Mouse (Mus musculus): ENCODE results near the gene Syf2.
A peak's percentile ranks its signal among the peaks of the same experiment; 100 is the strongest.

Gene Syf2

GRCm38 (mm10) chr4:134923258-134924018, 7.3 kb upstream of the Syf2 start, which contains the start of gene Rsrp1:
Gene Rsrp1 (plus strand): TSS chr4:134923592.
- peak; percentile 97 for DNase-seq (ENCODE audit: low spot score)

- peak; percentile 71 for DNase-seq (ENCODE audit: low spot score)
Observed at GRCm38 (mm10) chr4:134924019-134924741, 6.5 kb upstream of the Syf2 start.

GRCm38 (mm10) chr4:134925206-134925605, 5.5 kb upstream of the Syf2 start:
- DNase-seq (ENCODE audit: low spot score), result no peak

DNA sequence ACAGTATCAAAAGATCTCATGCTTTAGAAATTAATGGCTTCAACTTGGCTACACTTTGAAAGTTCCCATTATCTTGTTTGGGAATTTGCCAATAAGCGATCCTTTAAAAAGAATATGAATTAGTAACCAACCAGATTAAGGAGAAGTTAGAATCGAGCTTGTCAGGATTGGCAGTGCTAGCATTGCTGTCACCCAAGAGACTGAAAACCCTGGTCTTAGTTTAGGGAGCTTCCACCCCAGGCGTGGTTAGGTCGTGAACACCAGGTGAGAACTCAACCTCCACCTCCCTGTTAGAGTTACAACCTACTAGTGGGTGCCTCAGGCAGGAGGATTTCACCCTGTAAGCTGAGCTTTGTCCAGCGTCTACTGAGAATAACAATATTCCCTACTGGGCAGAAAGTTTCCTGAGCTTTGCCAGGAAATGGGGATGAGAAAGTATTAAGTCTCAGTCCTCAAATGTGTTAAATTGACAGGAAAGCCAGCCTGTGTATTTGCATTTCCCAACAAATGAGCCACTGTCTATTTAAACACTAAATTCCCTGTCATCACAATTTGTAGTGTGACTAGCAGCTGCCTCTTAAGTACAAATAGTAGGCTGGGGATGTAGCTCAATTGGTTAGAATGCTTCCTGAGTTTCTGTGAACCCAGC, 2.8 kb upstream of the Syf2 start:
- DNase-seq (ENCODE audit: low spot score), result peak; percentile 47

DNA sequence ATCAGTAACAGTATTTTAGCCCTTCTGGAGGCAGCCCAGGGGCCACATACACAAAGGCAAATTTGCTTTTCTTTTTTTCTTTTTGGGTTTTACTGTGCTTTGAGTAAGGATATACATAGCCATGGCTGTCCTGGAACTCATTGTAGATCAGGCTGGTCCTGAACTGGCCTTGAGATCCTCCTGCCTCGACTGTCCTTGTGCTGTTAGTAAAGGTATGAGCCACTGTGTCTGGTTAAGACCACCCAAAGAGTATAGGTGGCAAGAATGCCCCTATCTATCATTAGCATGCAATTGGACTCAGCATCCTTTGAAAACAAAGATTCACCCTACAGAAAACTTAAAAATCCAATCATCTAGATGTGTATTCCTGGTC, 2.2 kb upstream of the Syf2 start:
- DNase-seq (ENCODE audit: low spot score), result no peak

DNA sequence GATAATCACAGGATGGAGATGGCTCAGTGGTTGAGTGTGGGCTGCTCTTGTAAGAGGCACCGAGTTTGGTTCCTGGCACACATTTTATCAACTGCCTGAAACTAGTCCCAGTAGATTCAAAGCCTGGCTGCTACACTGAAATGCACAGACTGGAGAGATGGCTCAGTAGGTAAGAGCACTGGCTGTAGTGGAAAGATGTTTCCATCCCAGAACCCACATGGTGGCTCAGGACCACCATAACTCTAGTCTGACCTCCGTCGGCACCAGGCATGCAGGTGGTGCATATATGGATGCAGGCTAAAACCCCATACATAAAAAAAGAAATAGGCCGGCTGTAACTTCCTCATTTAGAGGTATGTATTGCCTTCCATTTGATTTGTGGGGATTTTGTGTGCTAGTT, 1.2 kb upstream of the Syf2 start:
- no peak for DNase-seq (ENCODE audit: low spot score)

- no peak for DNase-seq (ENCODE audit: low spot score)
Observed at GRCm38 (mm10) chr4:134930190-134930589, 508 bp upstream of the Syf2 start.

DNA sequence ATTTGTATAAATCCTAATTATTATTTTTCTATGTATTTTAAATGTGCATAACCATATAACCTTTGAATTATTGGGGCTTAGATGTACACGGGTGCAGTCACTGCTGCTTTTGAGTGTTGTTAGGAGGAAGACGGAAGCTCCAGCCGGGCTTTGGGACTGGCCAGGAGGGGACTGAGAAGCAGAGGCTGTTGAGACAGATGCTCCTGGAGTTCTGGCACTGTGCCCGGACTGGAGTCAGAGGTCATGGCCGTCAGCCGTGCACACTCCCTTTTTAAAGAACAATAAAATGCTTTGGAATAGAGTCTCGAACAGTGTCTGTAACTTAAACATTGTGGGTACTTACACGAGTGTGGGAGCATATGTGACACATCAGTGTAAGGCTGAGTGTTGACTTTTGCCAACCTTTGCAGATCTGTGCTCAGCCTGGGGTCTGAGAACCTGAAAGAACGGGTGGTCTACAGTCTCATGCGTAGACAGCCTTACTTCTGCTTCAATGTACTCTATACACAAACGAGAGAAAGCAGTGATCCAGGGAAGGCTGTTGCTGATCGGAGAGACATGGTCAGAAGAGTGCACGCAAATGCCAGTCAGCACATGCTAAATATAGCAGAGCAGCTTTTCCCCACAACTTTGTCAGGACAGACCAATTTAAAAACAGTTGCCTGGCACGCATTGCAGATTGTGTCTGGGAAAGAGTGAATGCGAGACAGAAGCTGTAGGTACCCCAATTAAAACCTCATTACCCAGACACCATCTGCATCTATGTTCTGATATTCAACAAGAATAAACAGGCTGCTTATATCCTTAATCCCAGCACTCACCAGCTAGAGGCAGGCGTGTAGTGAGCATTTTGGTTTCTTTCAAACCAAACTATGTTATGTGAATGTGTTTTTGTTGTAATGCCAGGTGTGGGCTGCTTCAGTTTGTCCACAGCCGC, 6.8 kb downstream of the Syf2 start:
- no peak for DNase-seq (ENCODE audit: low spot score)

DNA sequence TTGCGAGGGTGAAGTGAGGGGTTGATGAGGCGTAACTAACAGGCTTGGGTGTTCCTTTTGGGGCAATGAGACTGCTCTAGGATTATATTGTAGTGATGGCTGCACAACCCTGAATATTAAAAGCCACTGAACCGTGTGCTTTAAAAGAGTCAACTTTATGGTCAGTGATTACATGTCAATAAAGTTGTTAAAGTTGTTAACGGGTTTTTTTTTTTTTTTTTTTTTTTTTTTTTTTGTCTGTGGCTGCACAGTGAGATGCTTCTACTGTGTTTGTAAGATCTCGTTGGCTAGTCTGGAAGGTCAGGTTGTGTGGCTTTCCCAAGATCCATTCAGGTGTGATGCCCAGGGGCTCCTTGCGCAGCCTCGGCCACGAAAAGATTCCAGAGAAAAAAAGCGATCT, 9.2 kb downstream of the Syf2 start:
- DNase-seq (ENCODE audit: low spot score), result no peak

DNA sequence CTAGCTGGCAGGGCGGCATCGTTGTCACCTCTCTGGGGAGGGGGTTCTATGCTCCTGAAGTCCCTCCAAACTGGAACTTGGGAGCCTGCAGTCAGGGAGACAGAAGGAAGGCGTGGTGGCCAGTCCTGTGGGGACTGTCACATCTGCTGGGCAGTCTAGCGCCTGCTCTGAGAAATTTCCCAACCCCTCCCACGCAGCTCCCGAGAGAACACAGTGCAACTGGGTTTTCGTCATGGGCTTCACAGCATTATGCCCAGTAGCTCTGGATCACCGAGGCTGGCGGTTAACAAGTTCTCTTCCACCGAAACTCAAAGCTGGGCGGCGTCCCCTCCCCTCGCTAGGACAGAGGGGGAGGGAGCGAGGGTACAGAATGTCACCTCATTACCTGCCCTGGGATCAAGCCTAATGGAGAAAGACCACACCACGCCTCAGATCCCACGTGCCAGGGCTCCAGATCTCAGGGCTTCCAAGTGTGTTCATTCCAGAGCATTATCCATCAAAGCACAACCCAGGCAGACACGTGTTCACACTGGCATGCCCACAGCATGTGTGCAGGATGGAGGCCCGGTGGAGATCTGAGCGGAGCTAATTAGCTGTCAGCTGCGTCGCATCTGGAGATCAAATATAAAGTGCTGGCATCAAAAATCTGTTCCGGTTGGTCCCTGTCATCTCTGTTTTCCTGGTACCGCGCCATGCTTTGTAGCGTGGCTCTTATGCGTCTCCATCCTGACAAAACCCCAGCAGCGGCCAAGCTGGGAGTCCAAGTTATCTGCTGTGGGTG, 13.2 kb downstream of the Syf2 start:
- no peak for DNase-seq (ENCODE audit: low spot score)

GRCm38 (mm10) chr4:134946024-134946744, 15.5 kb downstream of the Syf2 start:
- DNase-seq (ENCODE audit: low spot score), result peak; percentile 63

- no peak for DNase-seq (ENCODE audit: low spot score)
Observed at GRCm38 (mm10) chr4:134950518-134951091, 19.9 kb downstream of the Syf2 start.

DNA sequence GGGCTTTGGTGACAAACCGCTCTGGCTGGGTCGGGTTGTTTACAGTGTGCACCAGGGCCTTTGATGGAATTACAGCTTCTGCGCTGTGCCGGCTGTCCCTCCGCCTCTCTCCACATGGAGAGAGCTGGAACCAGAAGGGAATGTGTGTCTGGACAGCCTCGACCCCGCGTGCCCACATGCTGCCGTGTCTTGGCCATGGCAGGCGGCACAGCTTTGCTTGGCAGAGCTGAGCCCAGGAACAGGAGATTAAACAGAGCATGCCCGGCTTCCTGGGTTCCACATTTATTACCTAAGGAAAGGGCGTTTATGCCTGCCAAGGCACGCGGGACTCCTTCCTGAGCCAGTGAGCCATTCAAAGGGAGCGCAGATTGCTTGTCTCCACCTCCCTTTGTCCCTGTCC, 23.8 kb downstream of the Syf2 start:
- no peak for DNase-seq (ENCODE audit: low spot score)

DNA sequence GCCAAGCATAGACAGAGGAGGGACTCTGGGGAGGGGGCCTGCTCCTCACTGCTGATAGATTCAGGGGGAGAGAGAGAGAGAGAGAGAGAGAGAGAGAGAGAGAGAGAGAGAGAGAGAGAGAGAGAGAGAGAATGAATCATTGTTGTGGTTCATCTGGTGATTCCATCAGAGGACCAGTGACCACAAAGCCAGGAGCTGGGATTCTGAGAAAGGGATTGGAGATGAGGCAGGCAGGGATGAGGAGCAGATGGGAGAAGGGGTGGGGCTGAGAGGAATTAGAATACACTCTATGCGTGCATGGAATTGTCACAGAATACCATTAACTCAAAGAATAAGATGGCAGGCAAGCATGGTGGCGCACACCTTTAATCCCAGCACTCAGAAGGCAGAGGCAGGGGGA, 24.5 kb downstream of the Syf2 start:
- no peak for DNase-seq (ENCODE audit: low spot score)

DNA sequence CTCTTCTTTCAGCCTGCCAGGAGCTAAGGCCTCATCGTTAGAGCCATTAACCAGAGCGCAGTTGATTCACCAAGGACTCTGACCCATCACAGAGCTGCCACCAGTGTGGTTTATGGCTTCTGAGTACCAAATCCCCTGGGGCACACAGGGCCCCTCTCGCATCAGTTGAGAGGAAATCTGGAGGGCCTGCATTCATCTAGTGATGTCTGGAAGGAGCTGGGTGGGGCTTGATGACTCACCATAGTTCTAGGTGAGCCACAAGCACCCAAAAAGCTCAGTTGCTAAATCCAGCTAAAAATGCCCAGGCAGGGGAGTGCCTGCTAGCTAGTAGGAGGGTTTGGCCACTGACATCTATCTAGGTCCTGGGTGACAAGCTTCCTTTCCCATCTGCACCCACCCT, 25.1 kb downstream of the Syf2 start:
- no peak for DNase-seq (ENCODE audit: low spot score)

GRCm38 (mm10) chr4:134956328-134956727, 25.6 kb downstream of the Syf2 start:
- peak; percentile 53 for DNase-seq (ENCODE audit: low spot score)

GRCm38 (mm10) chr4:134963021-134963776, 32.5 kb downstream of the Syf2 start:
- DNase-seq (ENCODE audit: low spot score), result peak; percentile 62

GRCm38 (mm10) chr4:134967887-134968604, 37.3 kb downstream of the Syf2 start:
- no peak for DNase-seq (ENCODE audit: low spot score)

DNA sequence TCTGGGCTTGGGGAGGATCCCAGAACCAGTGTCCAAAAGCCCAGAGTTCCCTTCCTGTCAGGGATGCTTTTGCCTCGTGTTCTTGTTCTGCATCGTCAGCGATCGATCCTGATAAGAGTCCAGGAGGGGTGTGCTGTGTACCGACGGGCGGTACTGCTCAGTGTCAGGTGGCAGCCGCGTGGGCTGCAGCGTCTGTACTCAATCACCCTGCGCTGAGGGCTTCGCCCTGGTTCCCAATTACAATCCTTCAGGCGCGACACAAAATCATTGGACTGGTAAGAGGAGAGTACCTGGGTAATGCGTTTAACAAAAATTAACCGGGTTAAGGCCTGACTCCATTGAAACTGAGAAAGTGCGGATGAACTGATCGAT, 37.9 kb downstream of the Syf2 start:
- no peak for DNase-seq (ENCODE audit: low spot score)
